Mouse (Mus musculus): ENCODE data around the gene Pgp. TPM values are rescaled to one million over a fixed set of nuclear protein-coding genes. Genes with fewer than 3 reads are reported as not detected.

The Pgp gene
- total and polyA plus RNA-seq, 3 experiments = 19.3 to 55.0 TPM; not detected in 1

- TF ChIP-seq ZKSCAN1 (IDR thresholded peaks at IDR 0.05; ENCODE audit: low read depth, low read length) (no peak), SMC3 (IDR thresholded peaks at IDR 0.05; ENCODE audit: low read depth, low read length) (peak; percentile 44), CTCF (IDR thresholded peaks at IDR 0.05 in 2 of 3, conservative IDR thresholded peaks at IDR 0.05 in 1 of 3; ENCODE audit: control insufficient read depth in 1 of 3, insufficient read depth in 1 of 3, low read depth in 2 of 3, low read length in 3 of 3, poor library complexity in 1 of 3, severe bottlenecking in 1 of 3) (peak; percentile 51 to 62 (median 55)), RAD21 (IDR thresholded peaks at IDR 0.05; ENCODE audit: low read depth, low read length) (peak; percentile 34)
- Histone ChIP-seq H3K79me2 (ENCODE audit: control insufficient read depth, insufficient read depth, low read length, poor library complexity) (no peaks in the 10 kb centered on the region), H3K36me3 (ENCODE audit: control insufficient read depth in 1 of 2, insufficient read depth in 2 of 2, low read length in 2 of 2) (peaks cover 0 to 7% of the 10 kb centered on the region in 2 experiments; a peak in 1 of 4 replicates), H3K27me3 (ENCODE audit: control insufficient read depth in 1 of 2, insufficient read depth in 2 of 2, low read length in 2 of 2) (no peaks in the 10 kb centered on the region), H3K9ac (ENCODE audit: control insufficient read depth, low read depth, low read length, poor library complexity, severe bottlenecking) (no peak overlapping the region), H3K4me1 (ENCODE audit: control insufficient read depth in 1 of 2, insufficient read depth in 2 of 2, low read length in 2 of 2) (no peaks in the 10 kb centered on the region), H3K4me3 (ENCODE audit: control insufficient read depth in 1 of 2, insufficient read depth in 1 of 2, low read depth in 2 of 2, low read length in 2 of 2) (no peak overlapping the region), H3K9me3 (replicated peaks; ENCODE audit: insufficient read depth, low read length) (no peaks in the 10 kb centered on the region), H3K27ac (ENCODE audit: control insufficient read depth, low read depth, low read length) (no peak overlapping the region)
- DNase-seq (ENCODE audit: low read depth, low spot score) = peak; percentile 51
Observed at GRCm38 (mm10) chr17:24513609-24514008, 43.4 kb downstream of the Pgp start.

GRCm38 (mm10) chr17:24514270-24515257 is 44.4 kb downstream of the Pgp start:
- H3K27me3 ChIP-seq (ENCODE audit: control insufficient read depth in 1 of 2, insufficient read depth in 2 of 2, low read length in 2 of 2) = no peaks in the 10 kb centered on the region
- H3K79me2 ChIP-seq (ENCODE audit: control insufficient read depth, insufficient read depth, low read length, poor library complexity) = no peaks in the 10 kb centered on the region
- no peaks in the 10 kb centered on the region for H3K9me3 ChIP-seq (replicated peaks; ENCODE audit: insufficient read depth, low read length)
- no peak overlapping the region for H3K4me3 ChIP-seq (ENCODE audit: control insufficient read depth in 1 of 2, insufficient read depth in 1 of 2, low read depth in 2 of 2, low read length in 2 of 2)
- H3K27ac ChIP-seq (ENCODE audit: control insufficient read depth, low read depth, low read length) = no peak overlapping the region
- DNase-seq (ENCODE audit: low read depth, low spot score) = no peak
- no peak overlapping the region for H3K9ac ChIP-seq (ENCODE audit: control insufficient read depth, low read depth, low read length, poor library complexity, severe bottlenecking)
- TF ChIP-seq GABPA (IDR thresholded peaks at IDR 0.05; ENCODE audit: low read depth, low read length) (no peak), CTCF (IDR thresholded peaks at IDR 0.05 in 2 of 3, conservative IDR thresholded peaks at IDR 0.05 in 1 of 3; ENCODE audit: control insufficient read depth in 1 of 3, insufficient read depth in 1 of 3, low read depth in 2 of 3, low read length in 3 of 3, poor library complexity in 1 of 3, severe bottlenecking in 1 of 3) (no peak), RCOR1 (IDR thresholded peaks at IDR 0.05; ENCODE audit: low read depth, low read length) (no peak), POLR2AphosphoS2 (IDR thresholded peaks at IDR 0.05; ENCODE audit: low read length) (no peak), RAD21 (IDR thresholded peaks at IDR 0.05; ENCODE audit: low read depth, low read length) (no peak), HCFC1 (IDR thresholded peaks at IDR 0.05; ENCODE audit: low read depth, low read length) (no peak), TAL1 (IDR thresholded peaks at IDR 0.05; ENCODE audit: low read length) (no peak), ETS1 (IDR thresholded peaks at IDR 0.05; ENCODE audit: low read depth, low read length) (no peak), SMC3 (IDR thresholded peaks at IDR 0.05; ENCODE audit: low read depth, low read length) (no peak), ZMIZ1 (IDR thresholded peaks at IDR 0.05; ENCODE audit: low read depth, low read length) (no peak), MYB (IDR thresholded peaks at IDR 0.05; ENCODE audit: low read depth, low read length) (no peak), POLR2A (IDR thresholded peaks at IDR 0.05; ENCODE audit: control insufficient read depth in 1 of 2, insufficient read depth in 1 of 2, low read depth in 1 of 2, low read length in 2 of 2, poor library complexity in 1 of 2) (no peak), NRF1 (IDR thresholded peaks at IDR 0.05; ENCODE audit: insufficient read depth, low read depth, low read length, poor library complexity, severe bottlenecking) (no peak), ZC3H11A (IDR thresholded peaks at IDR 0.05; ENCODE audit: low read depth, low read length) (no peak), E2F4 (IDR thresholded peaks at IDR 0.05; ENCODE audit: borderline replicate concordance, low read depth, low read length) (no peak), TCF12 (IDR thresholded peaks at IDR 0.05; ENCODE audit: low read depth, low read length) (no peak), MEF2A (IDR thresholded peaks at IDR 0.05; ENCODE audit: extremely low read depth, insufficient replicate concordance, low read depth, low read length, poor library complexity, severe bottlenecking) (no peak), UBTF (IDR thresholded peaks at IDR 0.05; ENCODE audit: borderline replicate concordance, insufficient read depth, low read depth, low read length) (no peak)
- H3K36me3 ChIP-seq (ENCODE audit: control insufficient read depth in 1 of 2, insufficient read depth in 2 of 2, low read length in 2 of 2) = peaks cover 0 to 7% of the 10 kb centered on the region in 2 experiments; a peak in 2 of 4 replicates
- H3K4me1 ChIP-seq (ENCODE audit: control insufficient read depth in 1 of 2, insufficient read depth in 2 of 2, low read length in 2 of 2) = no peaks in the 10 kb centered on the region

Measured in MEL (cell line).